Comparison of ENCODE assay signal across 8 mouse cellular contexts in the genomic region with DNA sequence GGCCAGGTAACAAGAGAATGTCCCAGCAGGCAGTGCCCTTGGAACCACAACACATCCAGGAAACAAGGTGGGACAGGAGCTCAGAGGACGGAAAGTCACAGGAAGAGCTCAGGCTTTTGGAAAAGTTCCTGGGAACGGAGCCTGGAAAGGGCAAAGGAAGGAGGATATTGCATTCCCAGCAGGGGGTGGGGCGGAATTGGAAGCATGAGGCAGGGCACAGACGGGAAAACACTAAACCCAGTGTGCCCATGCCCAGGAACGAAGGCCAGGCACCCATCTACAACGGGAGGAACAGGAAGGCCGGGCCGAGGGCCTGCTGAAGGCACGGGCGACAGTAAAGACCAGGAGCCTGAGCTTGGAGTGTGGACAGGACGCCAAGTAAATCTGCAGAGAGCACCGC.
DNase-seq lines count a peak whose midpoint lies in the region; ATAC-seq and TF ChIP-seq lines count a peak whose summit lies in the region.

No protein-coding gene starts in this region.

- no peak for TF ChIP-seq CTCF in lung, adult 2 months (IDR thresholded peaks at IDR 0.05; ENCODE audit: insufficient read depth, low read length)
- no peak for TF ChIP-seq CTCF in forebrain, postnatal 0 days (IDR thresholded peaks at IDR 0.05; ENCODE audit: low read depth)

- H3K27me3 ChIP-seq in forebrain, embryonic 10.5 days (ENCODE audit: poor library complexity, severe bottlenecking): no peaks in the 10 kb centered on the region
- H3K27me3 ChIP-seq in forebrain, embryonic 14.5 days (replicated peaks; ENCODE audit: control insufficient read depth, insufficient read depth, low read length): no peaks in the 10 kb centered on the region
- no peaks in the 10 kb centered on the region for H3K27me3 ChIP-seq in heart, embryonic 12.5 days (replicated peaks)
- H3K27me3 ChIP-seq in forebrain, postnatal 0 days (ENCODE audit: insufficient read depth, low read length): no peaks in the 10 kb centered on the region

- H3K4me2 ChIP-seq in forebrain, embryonic 14.5 days (ENCODE audit: low read length): no peak overlapping the region
- H3K4me2 ChIP-seq in heart, embryonic 12.5 days: peak overlapping the region; percentile 41; the same call in 1 of the 2 replicates
- H3K4me2 ChIP-seq in forebrain, postnatal 0 days (ENCODE audit: low read depth): no peak overlapping the region

- H3K9ac ChIP-seq in forebrain, embryonic 14.5 days (ENCODE audit: low read length): no peak overlapping the region
- H3K9ac ChIP-seq in heart, embryonic 12.5 days: no peak overlapping the region
- H3K9ac ChIP-seq in forebrain, postnatal 0 days: no peak overlapping the region

- DNase-seq in forebrain, embryonic 10.5 days (ENCODE audit: extremely low spot score, low spot score): no peak
- no peak for DNase-seq in forebrain, embryonic 14.5 days (ENCODE audit: low spot score)
- DNase-seq in cerebellum, adult 18-20 months: peak; percentile 85 to 86
- peak; percentile 29 for DNase-seq in lung, adult 2 months
- DNase-seq in Muller cell, postnatal 12 days (ENCODE audit: inconsistent ontology term): no peak
- no peak for DNase-seq in forebrain, postnatal 0 days
- no peak for DNase-seq in thymus, postnatal 25 days

- H3K4me3 ChIP-seq in forebrain, embryonic 10.5 days: no peak overlapping the region
- no peak overlapping the region for H3K4me3 ChIP-seq in forebrain, embryonic 14.5 days (ENCODE audit: low read depth, low read length)
- no peak overlapping the region for H3K4me3 ChIP-seq in heart, embryonic 12.5 days
- no peak overlapping the region for H3K4me3 ChIP-seq in lung, adult 2 months (replicated peaks; ENCODE audit: extremely low read depth, low read depth, low read length)
- no peak overlapping the region for H3K4me3 ChIP-seq in forebrain, postnatal 0 days (ENCODE audit: low read depth, low read length)

- H3K36me3 ChIP-seq in forebrain, embryonic 10.5 days (replicated peaks): no peaks in the 10 kb centered on the region
- H3K36me3 ChIP-seq in forebrain, embryonic 14.5 days (ENCODE audit: control insufficient read depth, insufficient read depth, low read length): no peaks in the 10 kb centered on the region
- no peaks in the 10 kb centered on the region for H3K36me3 ChIP-seq in heart, embryonic 12.5 days
- peaks cover 2% of the 10 kb centered on the region; the same call in 1 of the 2 replicates for H3K36me3 ChIP-seq in forebrain, postnatal 0 days (ENCODE audit: insufficient read depth)

- H3K4me1 ChIP-seq in forebrain, embryonic 10.5 days: peaks cover 10% of the 10 kb centered on the region; the same call in 1 of the 2 replicates
- H3K4me1 ChIP-seq in forebrain, embryonic 14.5 days (ENCODE audit: control insufficient read depth, insufficient read depth, low read length): no peaks in the 10 kb centered on the region
- H3K4me1 ChIP-seq in heart, embryonic 12.5 days (replicated peaks): peaks cover 32% of the 10 kb centered on the region
- H3K4me1 ChIP-seq in lung, adult 2 months (ENCODE audit: control insufficient read depth, insufficient read depth, low read length): peaks cover 12% of the 10 kb centered on the region
- no peaks in the 10 kb centered on the region for H3K4me1 ChIP-seq in forebrain, postnatal 0 days (ENCODE audit: insufficient read depth)

- no peak for ATAC-seq in forebrain, embryonic 14.5 days
- ATAC-seq in heart, embryonic 12.5 days (ENCODE audit: insufficient number of reproducible peaks, low FRiP score): 0 out of 2 replicates have a peak, but pooled peaks have one; percentile 25
- ATAC-seq in forebrain, postnatal 0 days: no peak

- no peak for TF ChIP-seq POLR2A in lung, adult 2 months (IDR thresholded peaks at IDR 0.05; ENCODE audit: borderline replicate concordance, extremely low read depth, low read depth, low read length)

- WGBS in forebrain, embryonic 10.5 days: 65% methylated on average over 12 of the region's 12 CpGs
- 64% methylated on average over 12 of the region's 12 CpGs for WGBS in forebrain, embryonic 14.5 days
- WGBS in heart, embryonic 12.5 days: 46% methylated on average over 12 of the region's 12 CpGs
- WGBS in lung, adult 2 months: 36% methylated on average over 12 of the region's 12 CpGs
- WGBS in forebrain, postnatal 0 days: 68% methylated on average over 12 of the region's 12 CpGs

- no peaks in the 10 kb centered on the region for H3K9me3 ChIP-seq in forebrain, embryonic 10.5 days
- H3K9me3 ChIP-seq in forebrain, embryonic 14.5 days (replicated peaks; ENCODE audit: control insufficient read depth, low read length): no peaks in the 10 kb centered on the region
- no peaks in the 10 kb centered on the region for H3K9me3 ChIP-seq in heart, embryonic 12.5 days (replicated peaks)
- no peaks in the 10 kb centered on the region for H3K9me3 ChIP-seq in forebrain, postnatal 0 days (ENCODE audit: low read length)

- 0 out of 2 replicates have a peak overlapping the region, but pooled peaks have one; percentile 25 for H3K27ac ChIP-seq in forebrain, embryonic 10.5 days
- H3K27ac ChIP-seq in forebrain, embryonic 14.5 days (ENCODE audit: low read depth, low read length): no peak overlapping the region
- H3K27ac ChIP-seq in heart, embryonic 12.5 days (ENCODE audit: poor library complexity, severe bottlenecking): peak overlapping the region; percentile 70
- no peak overlapping the region for H3K27ac ChIP-seq in forebrain, postnatal 0 days (ENCODE audit: low read depth, low read length)

Comparison
In these comparisons a context has a peak if more than half of its experiments do, and no peak if none do; other contexts are left out.
1. H3K27ac ChIP-seq: peak in forebrain, embryonic 10.5 days (single experiment) and heart, embryonic 12.5 days (single experiment); none in forebrain, embryonic 14.5 days (single experiment) and forebrain, postnatal 0 days (single experiment).
2. DNase-seq: peak in cerebellum, adult 18-20 months (2 of 2) and lung, adult 2 months (single experiment); none in forebrain, embryonic 10.5 days (single experiment), forebrain, embryonic 14.5 days (single experiment), Muller cell, postnatal 12 days (single experiment), forebrain, postnatal 0 days (single experiment) and thymus, postnatal 25 days (single experiment).